Mouse (Mus musculus) stomach, postnatal 0 days (tissue): Measurements from ENCODE around the gene Auts2. TPM values are rescaled to one million over a fixed set of nuclear protein-coding genes. Genes with fewer than 3 reads are reported as not detected.

Experiments used
- ATAC-seq: fragments of 200-750 bp; cut with Nextera tagmentation; 2 replicates; pipeline ENCODE4 v1.8.0; 2017; ENCODE audit not compliant: low FRiP score, low TSS enrichment
- DNase-seq: peaks from one replicate; pipeline ENCODE4 v3.0.0-alpha.2; 2016; ENCODE audit warnings: low spot score
- H3K27ac ChIP-seq: fragments of 300-500 bp; sonication (generic); replicated peaks from 2 replicates; pipeline ENCODE4 v1.5.1; 2014; ENCODE audit warnings: mild to moderate bottlenecking, control low read depth
- H3K27me3 ChIP-seq: fragments of 300-500 bp; sonication (generic); 2 replicates; pipeline ENCODE4 v1.6.1; 2014; ENCODE audit warnings: low read length; ENCODE audit not compliant: control insufficient read depth, insufficient read depth
- H3K36me3 ChIP-seq: fragments of 300-500 bp; sonication (generic); 2 replicates; pipeline ENCODE4 v1.6.1; 2014; ENCODE audit warnings: low read length, mixed read lengths; ENCODE audit not compliant: control insufficient read depth, insufficient read depth
- H3K4me1 ChIP-seq: fragments of 300-500 bp; sonication (generic); replicated peaks from 2 replicates; pipeline ENCODE4 v1.6.1; 2014; ENCODE audit warnings: antibody characterized with exemption; ENCODE audit not compliant: control insufficient read depth, insufficient read depth
- H3K4me2 ChIP-seq: fragments of 300-500 bp; sonication (generic); replicated peaks from 2 replicates; pipeline ENCODE4 v1.6.1; 2014; ENCODE audit warnings: low read depth, mild to moderate bottlenecking, control low read depth, moderate library complexity
- H3K4me3 ChIP-seq: fragments of 300-500 bp; sonication (generic); 2 replicates; pipeline ENCODE4 v1.5.1; 2014; ENCODE audit warnings: low read depth, low read length, control low read depth
- H3K9ac ChIP-seq: fragments of 300-500 bp; sonication (generic); 2 replicates; pipeline ENCODE4 v1.6.1; 2014; ENCODE audit warnings: mild to moderate bottlenecking, low read length, control low read depth, mixed read lengths
- H3K9me3 ChIP-seq: fragments of 300-500 bp; sonication (generic); 2 replicates; pipeline ENCODE4 v1.6.1; 2016; ENCODE audit warnings: low read length; ENCODE audit not compliant: control insufficient read depth
- CTCF ChIP-seq: IDR thresholded peaks from 2 replicates; pipeline ENCODE4 v1.5.1; 2016; ENCODE audit warnings: antibody characterized with exemption, low read depth, mild to moderate bottlenecking, moderate library complexity
- EP300 ChIP-seq: optimal IDR thresholded peaks from 2 replicates; pipeline ENCODE3; 2016; ENCODE audit warnings: antibody characterized with exemption
- WGBS: fragments of 180-500 bp; shearing (Covaris S2); extraction: QIAGEN DNeasy Blood & Tissue Kit; methylation state at CpG from one replicate; pipeline ENCODE4 v1.1.7; 2014; 5-methylcytosine and 5-hydroxymethylcytosine counted together
- polyA plus RNA-seq: library from polyadenylated mRNA; unstranded; fragments of >200 nt; fragmentation: Nextera tagmentation; extraction: Ambion mirVana; gene quantifications from 2 replicates; pipeline ENCODE4 v1.2.1, GENCODE M21; 2015

Gene Auts2
- polyA plus RNA-seq, 1 experiment from 2014 or later: 7.3 TPM

- no peaks in the 10 kb centered on the region for H3K9me3 ChIP-seq
- WGBS: 53% methylated on average over 12 of the region's 12 CpGs
- no peak overlapping the region for H3K4me3 ChIP-seq
- H3K4me2 ChIP-seq: no peak overlapping the region
- no peak overlapping the region for H3K27ac ChIP-seq
- DNase-seq: no peak
- no peaks in the 10 kb centered on the region for H3K27me3 ChIP-seq
- no peaks in the 10 kb centered on the region for H3K36me3 ChIP-seq
- no peaks in the 10 kb centered on the region for H3K4me1 ChIP-seq
- no peak overlapping the region for H3K9ac ChIP-seq
- peak; percentile 61; the same call in 1 of the 2 replicates for ATAC-seq
- TF ChIP-seq CTCF (no peak), EP300 (no peak)
Measured at GRCm38 (mm10) chr5:131524900-131525465, 1018.2 kb downstream of the Auts2 start.

DNA sequence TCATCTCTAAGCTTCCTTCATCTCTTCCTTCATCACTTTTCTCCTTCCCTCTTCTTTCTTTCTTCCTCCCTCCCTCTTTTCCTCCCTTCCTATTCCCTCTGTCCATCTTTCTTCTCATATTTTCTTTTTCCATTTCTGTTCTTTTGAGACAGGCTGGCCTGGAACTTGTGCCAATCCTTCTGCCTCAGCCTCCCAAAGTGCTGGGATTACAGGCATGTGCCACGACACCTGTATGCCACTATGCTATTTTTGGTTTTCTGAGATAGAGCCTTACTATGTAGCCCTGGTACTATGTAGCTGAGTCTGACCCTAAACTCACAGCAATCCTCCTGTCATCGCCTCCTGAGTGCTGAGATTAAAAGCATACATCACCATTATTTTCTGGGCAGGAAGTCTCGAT is 1023.6 kb downstream of the Auts2 start:
- no peak for DNase-seq
- TF ChIP-seq CTCF: no peak
- TF ChIP-seq EP300: no peak
- Histone ChIP-seq H3K4me3 (no peak overlapping the region), H3K27ac (no peak overlapping the region), H3K27me3 (no peaks in the 10 kb centered on the region), H3K9me3 (no peaks in the 10 kb centered on the region), H3K36me3 (no peaks in the 10 kb centered on the region), H3K9ac (no peak overlapping the region), H3K4me2 (no peak overlapping the region), H3K4me1 (no peaks in the 10 kb centered on the region)
- no peak for ATAC-seq
- 88% methylated on average over 3 of the region's 3 CpGs for WGBS

GRCm38 (mm10) chr5:131517677-131518076 is 1025.5 kb downstream of the Auts2 start:
- no peaks in the 10 kb centered on the region for H3K9me3 ChIP-seq
- 56% methylated on average over 4 of the region's 4 CpGs for WGBS
- no peak for ATAC-seq
- H3K4me1 ChIP-seq: no peaks in the 10 kb centered on the region
- no peak overlapping the region for H3K4me2 ChIP-seq
- H3K9ac ChIP-seq: no peak overlapping the region
- H3K27me3 ChIP-seq: no peaks in the 10 kb centered on the region
- H3K36me3 ChIP-seq: no peaks in the 10 kb centered on the region
- no peak overlapping the region for H3K4me3 ChIP-seq
- DNase-seq: no peak
- no peak for TF ChIP-seq CTCF
- H3K27ac ChIP-seq: no peak overlapping the region

GRCm38 (mm10) chr5:131515707-131516407 is 1027.3 kb downstream of the Auts2 start:
- ATAC-seq (peak; percentile 88), DNase-seq (peak; percentile 73)
- Histone ChIP-seq H3K4me1 (no peaks in the 10 kb centered on the region), H3K27ac (no peak overlapping the region), H3K9me3 (no peaks in the 10 kb centered on the region), H3K4me3 (no peak overlapping the region), H3K36me3 (no peaks in the 10 kb centered on the region), H3K4me2 (no peak overlapping the region), H3K9ac (no peak overlapping the region), H3K27me3 (no peaks in the 10 kb centered on the region)
- 16% methylated on average over 14 of the region's 14 CpGs for WGBS
- TF ChIP-seq CTCF (0 out of 2 replicates have a peak, but pooled peaks have one; percentile 19), EP300 (no peak)

DNA sequence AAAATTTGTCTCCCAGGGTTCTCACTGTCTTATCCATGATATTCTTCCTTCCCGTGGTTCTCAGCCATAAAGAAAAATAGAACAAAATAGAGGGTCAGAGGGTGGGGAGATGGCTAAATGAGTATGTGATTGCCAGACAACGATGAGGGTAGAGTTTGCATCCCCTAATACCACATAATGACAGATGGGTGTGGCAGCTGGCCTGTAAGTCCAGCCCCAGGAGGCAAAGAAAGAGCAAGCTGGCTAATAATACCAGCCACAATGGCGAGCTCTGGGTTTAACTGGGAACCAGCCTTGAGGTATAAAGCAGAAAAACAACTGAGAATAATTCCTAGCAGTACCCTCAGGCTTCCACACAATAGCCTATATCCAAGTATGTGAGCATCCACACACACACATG is 1029.4 kb downstream of the Auts2 start:
- ATAC-seq (no peak), DNase-seq (no peak)
- Histone ChIP-seq H3K4me1 (no peaks in the 10 kb centered on the region), H3K9ac (no peak overlapping the region), H3K9me3 (no peaks in the 10 kb centered on the region), H3K27ac (no peak overlapping the region), H3K4me3 (no peak overlapping the region), H3K27me3 (no peaks in the 10 kb centered on the region), H3K4me2 (no peak overlapping the region), H3K36me3 (no peaks in the 10 kb centered on the region)
- 74% methylated on average over 3 of the region's 3 CpGs for WGBS
- no peak for TF ChIP-seq EP300
- no peak for TF ChIP-seq CTCF

DNA sequence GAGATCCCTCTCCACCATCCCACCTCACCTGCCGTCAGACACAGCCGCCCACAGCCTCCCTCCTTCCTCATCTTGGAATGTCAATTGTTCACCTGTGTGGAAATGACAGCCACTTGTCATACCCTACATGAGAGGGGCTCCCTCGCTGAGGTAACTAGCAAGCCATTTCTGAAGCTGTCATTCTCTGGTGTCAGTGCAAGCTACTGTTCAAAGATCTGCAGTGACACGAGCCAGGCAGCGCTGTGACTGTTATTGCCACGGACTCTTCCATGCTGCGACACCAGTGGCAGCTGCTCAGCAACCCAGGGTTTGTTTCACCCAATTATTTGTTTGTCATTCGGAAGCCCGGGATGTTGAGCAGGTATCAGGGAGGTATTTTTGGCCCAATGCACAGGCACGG is 1030.5 kb downstream of the Auts2 start:
- no peak for TF ChIP-seq CTCF
- no peak for TF ChIP-seq EP300
- DNase-seq (no peak), ATAC-seq (no peak)
- no peaks in the 10 kb centered on the region for H3K4me1 ChIP-seq
- H3K27me3 ChIP-seq: no peaks in the 10 kb centered on the region
- H3K9me3 ChIP-seq: no peaks in the 10 kb centered on the region
- H3K9ac ChIP-seq: no peak overlapping the region
- no peak overlapping the region for H3K4me2 ChIP-seq
- WGBS: 87% methylated on average over 10 of the region's 10 CpGs
- no peak overlapping the region for H3K27ac ChIP-seq
- no peaks in the 10 kb centered on the region for H3K36me3 ChIP-seq
- H3K4me3 ChIP-seq: no peak overlapping the region
